ENCODE assay signal across 9 mouse cellular contexts in the genomic region with DNA sequence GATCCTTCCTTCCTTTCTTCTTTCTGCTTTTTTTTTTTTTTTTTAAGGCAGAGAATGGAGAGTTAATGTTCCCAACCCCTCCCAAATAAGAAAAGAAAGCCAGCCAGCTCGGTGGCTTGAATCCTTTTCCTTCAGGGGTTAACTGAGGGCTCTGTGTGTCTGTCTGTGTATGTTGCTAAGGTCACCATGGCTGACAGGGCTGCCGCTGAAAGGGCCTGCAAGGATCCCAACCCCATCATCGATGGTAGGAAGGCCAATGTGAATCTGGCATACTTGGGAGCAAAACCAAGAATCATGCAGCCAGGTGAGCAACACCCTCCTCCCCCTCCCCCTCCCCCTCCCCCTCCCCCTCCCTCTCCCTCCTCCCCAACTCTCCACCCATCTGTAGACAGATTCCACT. TPM values are rescaled to one million over a fixed set of nuclear protein-coding genes. Genes with fewer than 3 reads are reported as not detected.
DNase-seq lines count a peak whose midpoint lies in the region; ATAC-seq lines count a peak whose summit lies in the region.
"Had no signal": no experiment of that assay in that cellular context is flagged by ENCODE, and none has a peak within 500 bp of the region (broad histone marks: within the 10 kb centered on the region; RNA-seq: fewer than 3 reads in every experiment).

No protein-coding gene starts in this region.

- ATAC-seq in kidney, embryonic 14.5 days (ENCODE audit: low FRiP score, low TSS enrichment), result no peak
- no peak for ATAC-seq in embryonic facial prominence, embryonic 12.5 days (ENCODE audit: insufficient number of reproducible peaks, insufficient read depth, low FRiP score, low TSS enrichment)
- ATAC-seq in hindbrain, embryonic 12.5 days (ENCODE audit: low FRiP score), result no peak
- ATAC-seq in midbrain, embryonic 16.5 days, result no peak
- no peak for ATAC-seq in inflammation-experienced regulatory T-cells, adult 6 months

- no peaks in the 10 kb centered on the region for H3K27me3 ChIP-seq in kidney, embryonic 14.5 days (ENCODE audit: control insufficient read depth, insufficient read depth, low read length)
- H3K27me3 ChIP-seq in embryonic facial prominence, embryonic 12.5 days, result peaks cover 13% of the 10 kb centered on the region; the same call in 1 of the 2 replicates
- H3K27me3 ChIP-seq in hindbrain, embryonic 12.5 days, result no peaks in the 10 kb centered on the region
- H3K27me3 ChIP-seq in midbrain, embryonic 16.5 days (ENCODE audit: control insufficient read depth, insufficient read depth, low read depth, low read length), result no peaks in the 10 kb centered on the region

- no peak overlapping the region for H3K9ac ChIP-seq in kidney, embryonic 14.5 days (ENCODE audit: low read depth, low read length)
- H3K9ac ChIP-seq in embryonic facial prominence, embryonic 12.5 days, result no peak overlapping the region
- H3K9ac ChIP-seq in hindbrain, embryonic 12.5 days, result peak overlapping the region; percentile 56; the same call in 1 of the 2 replicates
- H3K9ac ChIP-seq in midbrain, embryonic 16.5 days (ENCODE audit: low read depth, low read length), result peak overlapping the region; percentile 66
- H3K9ac ChIP-seq: liver, embryonic 15.5 days had no signal

- peak overlapping the region; percentile 21; the same call in 1 of the 2 replicates for H3K4me3 ChIP-seq in kidney, embryonic 14.5 days (ENCODE audit: low read length)
- peak overlapping the region; percentile 53 for H3K4me3 ChIP-seq in embryonic facial prominence, embryonic 12.5 days
- H3K4me3 ChIP-seq in hindbrain, embryonic 12.5 days, result peak overlapping the region; percentile 68
- H3K4me3 ChIP-seq in midbrain, embryonic 16.5 days (ENCODE audit: low read depth, low read length), result peak overlapping the region; percentile 78
- H3K4me3 ChIP-seq: liver, embryonic 15.5 days had no signal

- H3K36me3 ChIP-seq in kidney, embryonic 14.5 days (ENCODE audit: control insufficient read depth, insufficient read depth, low read length), result no peaks in the 10 kb centered on the region
- no peaks in the 10 kb centered on the region for H3K36me3 ChIP-seq in embryonic facial prominence, embryonic 12.5 days
- H3K36me3 ChIP-seq in hindbrain, embryonic 12.5 days, result no peaks in the 10 kb centered on the region
- no peaks in the 10 kb centered on the region; the same call in 1 of the 2 replicates for H3K36me3 ChIP-seq in midbrain, embryonic 16.5 days (ENCODE audit: control insufficient read depth, insufficient read depth, low read length)
- H3K36me3 ChIP-seq: liver, embryonic 15.5 days had no signal

- DNase-seq in kidney, adult 8-10 months, result no peak
- no peak for DNase-seq in urinary bladder, postnatal 4 days (ENCODE audit: low spot score in 2 of 2)
- DNase-seq in right cerebral cortex, adult 2 months (ENCODE audit: low spot score in 2 of 2), result no peak

- H3K9me3 ChIP-seq in kidney, embryonic 14.5 days (ENCODE audit: control insufficient read depth, low read length), result no peaks in the 10 kb centered on the region
- no peaks in the 10 kb centered on the region for H3K9me3 ChIP-seq in embryonic facial prominence, embryonic 12.5 days
- no peaks in the 10 kb centered on the region for H3K9me3 ChIP-seq in hindbrain, embryonic 12.5 days (replicated peaks)
- H3K9me3 ChIP-seq in midbrain, embryonic 16.5 days (replicated peaks; ENCODE audit: control insufficient read depth, low read length, poor library complexity, severe bottlenecking), result no peaks in the 10 kb centered on the region
- H3K9me3 ChIP-seq: liver, embryonic 15.5 days had no signal

- peak overlapping the region; percentile 88 for H3K4me2 ChIP-seq in kidney, embryonic 14.5 days (replicated peaks; ENCODE audit: low read depth, low read length)
- H3K4me2 ChIP-seq in embryonic facial prominence, embryonic 12.5 days (replicated peaks), result peak overlapping the region; percentile 96; the same call in 1 of the 2 replicates
- H3K4me2 ChIP-seq in hindbrain, embryonic 12.5 days (replicated peaks), result peak overlapping the region; percentile 93
- peak overlapping the region; percentile 94 for H3K4me2 ChIP-seq in midbrain, embryonic 16.5 days (ENCODE audit: low read length)
- H3K4me2 ChIP-seq: liver, embryonic 15.5 days had no signal

- 8% methylated on average over 3 of the region's 3 CpGs for WGBS in kidney, embryonic 14.5 days
- WGBS in embryonic facial prominence, embryonic 12.5 days, result 7% methylated on average over 3 of the region's 3 CpGs
- WGBS in hindbrain, embryonic 12.5 days, result 6% methylated on average over 3 of the region's 3 CpGs
- WGBS in midbrain, embryonic 16.5 days, result 6% methylated on average over 3 of the region's 3 CpGs

- H3K4me1 ChIP-seq in kidney, embryonic 14.5 days (ENCODE audit: control insufficient read depth, insufficient read depth, low read length), result 0 out of 2 replicates have a peak, but pooled peaks cover 4% of the 10 kb centered on the region
- H3K4me1 ChIP-seq in embryonic facial prominence, embryonic 12.5 days, result peaks cover 11% of the 10 kb centered on the region; the same call in 1 of the 2 replicates
- H3K4me1 ChIP-seq in hindbrain, embryonic 12.5 days, result peaks cover 12% of the 10 kb centered on the region; the same call in 1 of the 2 replicates
- H3K4me1 ChIP-seq in midbrain, embryonic 16.5 days (ENCODE audit: control insufficient read depth, insufficient read depth, low read length), result peaks cover 8% of the 10 kb centered on the region; the same call in 1 of the 2 replicates
- H3K4me1 ChIP-seq: liver, embryonic 15.5 days had no signal

- H3K27ac ChIP-seq in kidney, embryonic 14.5 days (ENCODE audit: low read depth, low read length), result no peak overlapping the region
- H3K27ac ChIP-seq in embryonic facial prominence, embryonic 12.5 days, result no peak overlapping the region
- H3K27ac ChIP-seq in hindbrain, embryonic 12.5 days, result no peak overlapping the region
- H3K27ac ChIP-seq in midbrain, embryonic 16.5 days (ENCODE audit: low read length), result peak overlapping the region; percentile 64; the same call in 1 of the 2 replicates
- H3K27ac ChIP-seq: liver, embryonic 15.5 days had no signal

RNA-seq across cellular contexts. Expression of gene Rbm24, which starts 1.9 kb away (rescaled TPM):
- polyA plus RNA-seq in kidney, embryonic 14.5 days (2014; fragmentation: Nextera tagmentation; extraction: Ambion mirVana), result 0.97 and 1.1 TPM in 2 replicates
- 5.0 and 5.2 TPM in 2 replicates for polyA plus RNA-seq in embryonic facial prominence, embryonic 12.5 days (2016; fragmentation: Nextera tagmentation; extraction: Ambion mirVana)
- 2.4 and 3.6 TPM in 2 replicates for polyA plus RNA-seq in hindbrain, embryonic 12.5 days (2016; fragmentation: Nextera tagmentation; extraction: Ambion mirVana)
- polyA plus RNA-seq in midbrain, embryonic 16.5 days (2015; fragmentation: Nextera tagmentation; extraction: Ambion mirVana), result 3.4 and 4.8 TPM in 2 replicates
- under 1 TPM in 2 of 3 experiments, not detected in 1; 0.15 to 0.67 TPM for polyA plus RNA-seq in inflammation-experienced regulatory T-cells, adult 6 months (2017; shearing (Covaris generic))

Comparison
In these comparisons a context has a peak if more than half of its experiments do, and no peak if none do; other contexts are left out.
1. H3K4me3 ChIP-seq: peak in every context shown above with its lines; median percentile 78 in midbrain, embryonic 16.5 days; 68 in hindbrain, embryonic 12.5 days; 53 in embryonic facial prominence, embryonic 12.5 days; 21 in kidney, embryonic 14.5 days.
2. H3K9ac ChIP-seq: peak in hindbrain, embryonic 12.5 days (single experiment) and midbrain, embryonic 16.5 days (single experiment); none in kidney, embryonic 14.5 days (single experiment) and embryonic facial prominence, embryonic 12.5 days (single experiment).
3. Peak in every context shown above with its lines, with median percentiles within 50 percentile points of each other: H3K4me2 ChIP-seq.